Mouse (Mus musculus) inflammation-experienced regulatory T-cells, adult 16 weeks (primary cell): ENCODE measurements around the gene Nbeal2. TPM values are rescaled to one million over a fixed set of nuclear protein-coding genes. Genes with fewer than 3 reads are reported as not detected.

Experiments
- polyA plus RNA-seq: library from polyadenylated mRNA; unstranded; fragments of 100-300 nt; shearing (Covaris generic); gene quantifications from one replicate; pipeline ENCODE4 v1.2.1, GENCODE M21; 2017

Nbeal2 gene
- polyA plus RNA-seq, result 64.3 TPM

GRCm38 (mm10) chr9:110653655-110654461, at the start of gene Nbeal2:
Gene Nbeal2, minus strand, starts transcription at chr9:110654161.

GRCm38 (mm10) chr9:110656249-110657221, 2.6 kb upstream of the Nbeal2 start, which contains the start of gene Ccdc12:
Gene Ccdc12, plus strand, starts transcription at chr9:110656503.

GRCm38 (mm10) chr9:110624361-110625166, 29.4 kb downstream of the Nbeal2 start, which contains the start of gene Nradd:
Gene Nradd, minus strand, starts transcription at chr9:110624452.

Other genes starting within 250 kb of the Nbeal2 start
- 4.0 TPM for gene Ptpn23, start 245.9 kb downstream of the Nbeal2 start, polyA plus RNA-seq
- not detected for gene Ngp, start 234.4 kb downstream of the Nbeal2 start, polyA plus RNA-seq
- 12.5 TPM for gene Klhl18, start 177.5 kb downstream of the Nbeal2 start, polyA plus RNA-seq
- gene Kif9, start 177.2 kb downstream of the Nbeal2 start, polyA plus RNA-seq, result 0.50 TPM
- 29.3 TPM for gene Setd2, start 121.6 kb downstream of the Nbeal2 start, polyA plus RNA-seq
- 3.6 TPM for gene Nradd, start 29.7 kb downstream of the Nbeal2 start, polyA plus RNA-seq
- gene Ccdc12, start 2.3 kb upstream of the Nbeal2 start, polyA plus RNA-seq, result 275 TPM
- not detected for gene Myl3, start 87.7 kb upstream of the Nbeal2 start, polyA plus RNA-seq
- not detected for gene Pth1r, start 93.0 kb upstream of the Nbeal2 start, polyA plus RNA-seq
- gene Prss42, start 144.0 kb upstream of the Nbeal2 start, polyA plus RNA-seq, result not detected
- gene Prss44, start 159.8 kb upstream of the Nbeal2 start, polyA plus RNA-seq, result not detected
- not detected for gene Prss43, start 172.5 kb upstream of the Nbeal2 start, polyA plus RNA-seq
- gene Prss45, start 180.4 kb upstream of the Nbeal2 start, polyA plus RNA-seq, result not detected
- gene Prss46, start 190.3 kb upstream of the Nbeal2 start, polyA plus RNA-seq, result not detected
- 0.60 TPM for gene Prss50, start 203.8 kb upstream of the Nbeal2 start, polyA plus RNA-seq
- gene Als2cl, start 225.7 kb upstream of the Nbeal2 start, polyA plus RNA-seq, result 40.7 TPM
- gene Tmie, start 226.0 kb upstream of the Nbeal2 start, polyA plus RNA-seq, result 4.4 TPM